Mouse (Mus musculus): Measurements from ENCODE around the gene Lck.

- TF ChIP-seq CTCF (conservative IDR thresholded peaks at IDR 0.05; ENCODE audit: low read length): peak; percentile 52
- no peak for TF ChIP-seq NANOG (IDR thresholded peaks at IDR 0.05; ENCODE audit: borderline replicate concordance, low read length)
- no peak for TF ChIP-seq POU5F1 (IDR thresholded peaks at IDR 0.05; ENCODE audit: borderline replicate concordance, low read length)
Observed at GRCm38 (mm10) chr4:129576863-129577491, 3.5 kb upstream of the Lck start.

Data from E14TG2a.4 (cell line).